Mouse (Mus musculus): Measurements from ENCODE around the gene Samd5.

Samd5 gene

GRCm38 (mm10) chr10:9650050-9650825 is 24.8 kb downstream of the Samd5 start:
- peak; percentile 68 for DNase-seq (ENCODE audit: low read depth, low spot score)

GRCm38 (mm10) chr10:9648464-9648863 is 26.5 kb downstream of the Samd5 start:
- DNase-seq (ENCODE audit: low read depth, low spot score) = peak; percentile 20

DNA sequence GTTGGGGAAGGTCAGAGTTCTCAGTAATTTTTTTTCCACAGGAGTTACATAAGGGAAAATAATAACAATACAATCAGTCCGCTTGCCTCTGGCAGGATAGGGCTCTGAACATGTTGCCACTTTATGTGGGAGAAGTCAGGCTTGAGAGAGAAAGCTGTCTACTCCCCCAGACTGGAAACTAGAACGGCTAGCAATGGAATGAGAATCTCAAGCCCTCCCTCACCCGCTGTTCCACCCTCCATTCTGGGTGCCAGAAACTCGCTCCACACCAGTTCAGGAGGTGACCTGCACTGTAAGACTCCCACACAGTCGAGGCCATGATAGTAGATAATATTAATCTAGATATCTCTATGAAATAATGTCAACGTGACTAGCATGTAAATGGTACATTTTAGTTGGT is 27.3 kb downstream of the Samd5 start:
- peak; percentile 19 for DNase-seq (ENCODE audit: low read depth, low spot score)

- no peak for DNase-seq (ENCODE audit: low read depth, low spot score)
Measured at GRCm38 (mm10) chr10:9646391-9646790, 28.6 kb downstream of the Samd5 start.

GRCm38 (mm10) chr10:9643531-9643930 is 31.5 kb downstream of the Samd5 start:
- DNase-seq (ENCODE audit: low read depth, low spot score) = no peak

- peak; percentile 75 for DNase-seq (ENCODE audit: low read depth, low spot score)
Measured at GRCm38 (mm10) chr10:9642077-9642476, 32.9 kb downstream of the Samd5 start.

DNA sequence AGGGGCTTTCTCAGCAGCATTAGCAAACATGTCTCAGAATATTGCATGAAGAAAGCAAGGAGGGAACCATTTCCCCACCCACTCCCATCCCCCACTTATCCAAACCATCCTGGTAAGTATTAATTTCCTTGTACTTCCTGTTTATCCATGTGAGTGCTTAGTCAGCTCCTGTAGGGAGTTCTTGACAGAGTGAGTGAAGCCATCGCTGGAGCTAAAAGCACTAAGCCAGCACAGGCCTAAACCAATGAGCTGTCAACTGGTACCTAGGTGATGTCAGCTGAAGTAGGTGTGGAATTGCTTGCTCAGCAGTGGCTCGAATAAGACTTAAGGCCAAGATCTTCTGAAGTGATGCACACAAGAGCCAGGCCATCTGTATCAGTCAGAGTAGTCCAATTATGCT is 34.3 kb downstream of the Samd5 start:
- no peak for DNase-seq (ENCODE audit: low read depth, low spot score)

GRCm38 (mm10) chr10:9640056-9640455 is 35.0 kb downstream of the Samd5 start:
- DNase-seq (ENCODE audit: low read depth, low spot score) = no peak

- no peak for DNase-seq (ENCODE audit: low read depth, low spot score)
Measured at GRCm38 (mm10) chr10:9625356-9625755, 49.7 kb downstream of the Samd5 start.

DNA sequence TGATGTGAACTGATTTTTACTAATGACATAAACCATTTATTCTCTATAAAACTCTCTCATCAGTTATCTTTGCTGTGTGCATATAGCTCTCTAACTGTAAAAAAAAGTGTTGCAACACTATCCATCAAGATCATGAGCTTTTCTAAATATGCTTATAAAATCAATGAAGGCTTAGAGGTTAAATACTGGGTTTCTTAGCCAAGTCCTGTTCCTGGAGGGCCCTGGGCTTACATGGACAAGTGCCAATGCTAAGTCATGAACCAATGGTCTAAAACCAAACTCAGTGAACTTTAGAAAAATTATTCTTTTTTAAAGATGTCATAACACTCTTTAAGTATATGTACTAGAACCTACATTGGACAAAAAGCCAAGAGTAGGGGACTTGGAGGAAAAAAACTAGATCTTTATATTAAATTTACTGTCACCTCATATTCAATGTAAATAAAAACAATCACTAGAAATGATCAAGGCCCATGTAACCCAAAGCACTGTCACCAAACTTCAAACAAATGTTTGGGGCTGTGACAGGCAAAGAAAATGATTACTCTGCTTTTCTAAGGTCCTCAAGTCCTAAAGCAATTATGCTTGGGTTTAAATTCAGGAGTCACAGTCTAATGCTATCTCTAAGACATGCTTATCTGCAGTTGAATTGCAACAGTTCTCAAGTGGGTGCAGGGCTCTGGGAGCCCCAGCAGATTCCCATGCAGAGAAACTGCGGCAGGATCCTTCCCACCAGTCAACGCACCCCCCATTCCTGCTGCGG is 52.9 kb downstream of the Samd5 start:
- DNase-seq (ENCODE audit: low read depth, low spot score) = no peak

DNA sequence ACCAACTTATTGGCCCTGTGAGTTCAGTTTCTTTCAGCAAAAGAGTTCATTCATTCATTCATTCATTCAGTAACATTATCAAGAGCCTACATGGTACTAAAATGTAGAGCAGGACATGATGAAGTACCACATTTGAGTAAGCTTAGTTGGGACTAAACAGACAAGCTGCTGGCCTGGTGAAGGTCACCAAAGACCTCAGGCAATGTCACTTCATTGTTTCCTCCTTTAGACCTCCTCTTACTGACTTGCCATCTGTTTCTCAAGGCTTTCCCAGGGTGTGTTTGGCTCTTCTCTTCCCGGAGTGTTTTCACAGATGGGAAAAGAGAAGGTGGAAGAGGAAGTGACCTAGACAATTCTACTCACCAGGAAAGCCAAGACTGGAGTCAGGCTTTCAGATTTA is 54.0 kb downstream of the Samd5 start:
- no peak for DNase-seq (ENCODE audit: low read depth, low spot score)

DNA sequence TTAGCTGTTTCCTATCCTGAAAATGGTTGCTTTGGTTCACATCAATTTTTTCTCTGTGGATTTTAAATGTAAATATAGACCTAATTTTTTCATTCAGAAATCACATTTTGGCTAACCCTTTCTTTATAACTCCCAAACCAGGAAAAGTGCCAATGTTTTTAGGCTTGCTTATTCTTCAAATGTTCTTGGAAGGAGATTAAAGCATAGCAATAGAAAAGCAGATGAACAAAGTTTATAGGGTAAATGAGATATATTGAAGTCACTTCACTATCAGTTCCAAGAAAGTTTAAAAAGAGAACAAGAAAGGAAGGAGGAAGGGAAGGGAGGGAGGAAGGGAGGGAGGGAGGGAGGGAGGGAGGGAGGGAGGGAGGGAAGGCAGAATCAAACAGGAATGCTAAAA is 60.0 kb downstream of the Samd5 start:
- DNase-seq (ENCODE audit: low read depth, low spot score) = no peak

- no peak for DNase-seq (ENCODE audit: low read depth, low spot score)
Measured at GRCm38 (mm10) chr10:9608854-9609253, 66.2 kb downstream of the Samd5 start.

DNA sequence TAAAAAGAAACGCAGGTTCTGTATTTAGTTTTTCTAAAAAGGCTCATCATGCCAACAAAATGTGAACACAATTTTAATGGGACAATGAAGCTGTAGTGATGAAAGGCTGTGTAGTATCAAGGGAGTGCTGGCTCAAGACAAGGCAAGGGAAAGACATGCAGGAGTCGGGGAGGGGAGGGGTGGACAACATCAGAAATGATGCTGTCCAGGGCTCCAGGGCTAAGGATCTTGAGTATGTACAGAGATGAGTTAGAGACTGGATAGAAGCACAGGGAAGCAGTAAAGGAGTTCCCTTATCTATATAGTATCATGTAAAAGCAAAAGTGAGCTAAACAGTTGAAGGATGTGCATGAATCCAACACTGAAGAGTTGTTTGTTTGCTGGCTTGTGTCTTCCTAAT is 67.9 kb downstream of the Samd5 start:
- DNase-seq (ENCODE audit: low read depth, low spot score) = no peak

GRCm38 (mm10) chr10:9605635-9606034 is 69.4 kb downstream of the Samd5 start:
- DNase-seq (ENCODE audit: low read depth, low spot score) = peak; percentile 57

DNA sequence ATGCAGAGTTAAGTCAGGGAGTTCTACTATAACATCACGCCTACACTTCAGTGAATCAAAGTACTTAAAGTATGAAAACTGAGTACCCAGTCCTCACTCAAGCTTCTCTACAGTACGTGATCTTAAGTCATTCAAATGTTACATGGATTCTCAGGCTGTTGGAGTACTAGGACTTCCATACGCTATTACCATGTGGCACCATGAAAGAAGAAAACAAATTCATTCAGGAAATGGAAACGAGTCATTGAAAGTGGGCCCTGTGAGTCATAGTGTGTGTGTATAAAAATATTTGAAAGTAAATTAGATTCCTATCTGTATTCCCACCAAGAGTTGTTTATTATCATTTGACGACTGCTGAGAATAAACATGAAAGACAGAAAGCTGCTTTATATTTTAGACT is 71.7 kb downstream of the Samd5 start:
- no peak for DNase-seq (ENCODE audit: low read depth, low spot score)

DNA sequence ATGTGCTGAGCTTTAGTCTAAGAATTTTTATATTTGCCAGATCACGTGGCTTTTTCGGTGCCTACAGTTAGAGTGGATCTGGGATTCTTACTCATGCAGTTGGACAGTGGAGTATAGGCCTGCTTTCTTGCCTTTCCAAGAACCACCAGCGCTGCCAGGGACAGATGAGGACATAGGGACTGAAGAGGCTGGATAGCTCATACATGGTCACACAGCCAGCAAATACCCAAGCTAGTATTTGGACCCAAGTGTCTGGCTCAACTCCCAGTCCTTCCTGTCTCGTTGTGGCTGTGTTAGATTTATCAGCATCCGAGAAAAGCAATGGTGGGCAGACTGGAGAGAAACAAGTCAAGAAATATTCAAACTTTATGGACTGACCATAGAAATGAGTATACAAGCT is 72.2 kb downstream of the Samd5 start:
- DNase-seq (ENCODE audit: low read depth, low spot score) = peak; percentile 43

DNA sequence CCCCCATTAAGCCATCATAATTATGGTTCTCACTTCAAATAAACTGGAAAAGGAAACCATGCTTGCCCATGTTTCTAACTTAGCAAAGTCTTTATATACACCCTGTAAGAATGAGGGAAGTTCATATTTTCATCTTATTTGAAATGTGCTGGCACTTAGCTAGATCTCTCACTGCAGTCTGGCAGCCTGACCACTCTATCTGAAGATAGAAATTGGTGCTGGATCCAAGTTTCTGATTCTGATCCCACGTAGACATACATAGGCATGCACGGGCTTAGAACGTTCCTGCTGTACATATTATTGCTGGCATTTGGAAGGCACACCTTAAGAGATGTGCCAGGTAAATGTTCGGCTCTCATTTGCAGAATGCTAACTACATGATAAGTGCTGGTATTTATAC is 72.6 kb downstream of the Samd5 start:
- DNase-seq (ENCODE audit: low read depth, low spot score) = peak; percentile 62

DNA sequence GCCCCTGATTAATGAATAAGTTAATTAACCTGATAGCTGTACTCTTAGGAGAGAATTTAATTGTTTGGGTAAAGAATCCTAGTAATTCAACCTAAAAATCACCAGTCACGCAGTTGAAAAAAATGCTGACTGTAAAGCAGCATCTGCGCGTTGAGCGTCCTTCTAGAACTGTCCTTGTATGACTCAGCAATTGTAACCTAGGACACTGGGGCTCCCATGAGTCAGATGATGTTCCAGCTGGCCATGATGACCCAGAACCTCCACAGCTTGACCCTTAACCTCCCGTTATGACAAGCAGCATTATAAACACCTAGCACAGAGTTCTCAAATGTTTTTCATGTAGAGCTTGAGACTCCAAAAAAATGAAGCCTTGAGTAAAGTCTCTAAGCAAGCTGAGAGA is 78.8 kb downstream of the Samd5 start:
- DNase-seq (ENCODE audit: low read depth, low spot score) = no peak

- DNase-seq (ENCODE audit: low read depth, low spot score) = no peak
Measured at GRCm38 (mm10) chr10:9594666-9595065, 80.3 kb downstream of the Samd5 start.

- peak; percentile 71 for DNase-seq (ENCODE audit: low read depth, low spot score)
Measured at GRCm38 (mm10) chr10:9590606-9591005, 84.4 kb downstream of the Samd5 start.

GRCm38 (mm10) chr10:9586328-9586727 is 88.7 kb downstream of the Samd5 start:
- peak; percentile 87 for DNase-seq (ENCODE audit: low read depth, low spot score)

GRCm38 (mm10) chr10:9579374-9579773 is 95.6 kb downstream of the Samd5 start:
- DNase-seq (ENCODE audit: low read depth, low spot score) = no peak

Data from brain, adult 2 months (tissue).